8 mouse cellular contexts compared by ENCODE assay signal in the genomic region with DNA sequence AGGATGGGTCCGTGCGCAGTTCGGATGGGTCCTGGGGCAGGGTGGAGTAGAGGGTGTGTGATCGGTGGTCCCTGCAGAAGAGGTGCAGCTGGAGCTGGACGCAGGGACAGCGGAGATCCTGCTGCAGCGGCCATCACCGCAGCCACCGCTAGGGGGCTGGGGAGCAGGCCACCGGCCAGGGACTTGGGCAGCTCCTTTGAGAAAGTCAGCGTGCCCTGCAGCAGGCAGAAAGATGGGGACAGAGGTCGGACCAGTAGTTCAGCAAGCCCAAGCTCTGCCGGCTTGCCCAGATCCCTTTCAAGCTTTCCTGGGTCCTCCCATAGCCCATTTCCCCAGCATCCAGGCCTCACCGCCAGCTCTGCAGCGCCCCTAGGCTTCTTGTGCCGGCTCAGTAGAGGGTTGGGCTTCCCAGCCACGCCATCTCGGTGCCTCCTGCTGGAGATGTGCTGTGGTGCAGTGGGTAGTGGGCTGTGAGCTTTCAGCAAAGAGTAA. TPM values are rescaled to one million over a fixed set of nuclear protein-coding genes. Genes with fewer than 3 reads are reported as not detected.
A peak's percentile ranks its signal among the peaks of the same experiment; 100 is the strongest.
DNase-seq lines count a peak whose midpoint lies in the region; ATAC-seq and TF ChIP-seq lines count a peak whose summit lies in the region.

No protein-coding gene starts in this region.

- TF ChIP-seq CTCF in brain, embryonic 14.5 days (IDR thresholded peaks at IDR 0.05; ENCODE audit: borderline replicate concordance, extremely low read depth, insufficient read depth, insufficient read length) = peak; percentile 81

- ATAC-seq in CD4-positive, CD25-positive, alpha-beta regulatory T cell, adult 4 months = no peak

- TF ChIP-seq POLR2A in brain, embryonic 14.5 days (IDR thresholded peaks at IDR 0.05; ENCODE audit: borderline replicate concordance, extremely low read depth, insufficient read depth, insufficient read length, poor library complexity, severe bottlenecking) = no peak

- peaks cover 41% of the 10 kb centered on the region for H3K4me1 ChIP-seq in forebrain, embryonic 10.5 days

- H3K27me3 ChIP-seq in forebrain, embryonic 10.5 days (ENCODE audit: poor library complexity, severe bottlenecking) = peaks cover 21% of the 10 kb centered on the region

- WGBS in forebrain, embryonic 10.5 days = 2% methylated on average over 18 of the region's 18 CpGs

- H3K4me3 ChIP-seq in forebrain, embryonic 10.5 days = peak overlapping the region; percentile 45

- peak; percentile 48 for DNase-seq in NIH3T3 (ENCODE audit: low read depth)
- peak; percentile 83 for DNase-seq in brain, embryonic 14.5 days (ENCODE audit: low read depth)
- DNase-seq in forebrain, embryonic 10.5 days (ENCODE audit: extremely low spot score, low spot score) = peak; percentile 87
- peak; percentile 84 to 88 for DNase-seq in heart, postnatal 10 days
- DNase-seq in kidney, postnatal 25 days = peak; percentile 81 to 84
- DNase-seq in lung, postnatal 10 days = peak; percentile 87
- peak; percentile 74 for DNase-seq in right cerebral cortex, postnatal 4 days

- no peaks in the 10 kb centered on the region for H3K9me3 ChIP-seq in forebrain, embryonic 10.5 days

- peaks cover 51% of the 10 kb centered on the region for H3K36me3 ChIP-seq in forebrain, embryonic 10.5 days (replicated peaks)

- intact Hi-C loops in heart, postnatal 10 days (cut with DNase I) = loop anchor here (10.0 kb wide), 1 partner anchor 330 kb away; no protein-coding TSS in a partner anchor

- H3K27ac ChIP-seq in forebrain, embryonic 10.5 days = peak overlapping the region; percentile 77

RNA-seq across cellular contexts. Expression of a gene that starts 4.6 kb away (rescaled TPM):
- 0.30 and 0.33 TPM in 2 replicates for polyA plus RNA-seq in brain, embryonic 14.5 days (2012; rRNA removed)
- polyA plus RNA-seq in forebrain, embryonic 10.5 days (2016; fragmentation: Nextera tagmentation; extraction: Ambion mirVana) = 0.14 and 0.36 TPM in 2 replicates
- not detected for total RNA-seq in heart, postnatal 10 days (2021)
- not detected for polyA plus RNA-seq in CD4-positive, CD25-positive, alpha-beta regulatory T cell, adult 4 months (2017; shearing (Covaris generic))

RNA-seq across cellular contexts. Expression of a gene that starts 24.8 kb away (rescaled TPM):
- 20.3 and 37.5 TPM in 2 replicates for polyA plus RNA-seq in brain, embryonic 14.5 days (2012; rRNA removed)
- polyA plus RNA-seq in forebrain, embryonic 10.5 days (2016; fragmentation: Nextera tagmentation; extraction: Ambion mirVana) = 23.1 and 23.6 TPM in 2 replicates
- 10 to 100 TPM; 24.3 to 26.2 TPM for total RNA-seq in heart, postnatal 10 days (2021)
- polyA plus RNA-seq in CD4-positive, CD25-positive, alpha-beta regulatory T cell, adult 4 months (2017; shearing (Covaris generic)) = not detected

RNA-seq across cellular contexts. Expression of a gene that starts 42.5 kb away (rescaled TPM):
- 165 and 192 TPM in 2 replicates for polyA plus RNA-seq in brain, embryonic 14.5 days (2012; rRNA removed)
- 279 and 280 TPM in 2 replicates for polyA plus RNA-seq in forebrain, embryonic 10.5 days (2016; fragmentation: Nextera tagmentation; extraction: Ambion mirVana)
- 10 to 100 TPM; 81.2 to 83.3 TPM for total RNA-seq in heart, postnatal 10 days (2021)
- 100 to 1,000 TPM; 213 to 244 TPM for polyA plus RNA-seq in CD4-positive, CD25-positive, alpha-beta regulatory T cell, adult 4 months (2017; shearing (Covaris generic))

RNA-seq across cellular contexts. Expression of a gene that starts 51.5 kb away (rescaled TPM):
- polyA plus RNA-seq in brain, embryonic 14.5 days (2012; rRNA removed) = 7.6 and 11.1 TPM in 2 replicates
- 22.8 and 25.6 TPM in 2 replicates for polyA plus RNA-seq in forebrain, embryonic 10.5 days (2016; fragmentation: Nextera tagmentation; extraction: Ambion mirVana)
- 100 to 1,000 TPM in 1 of 2 experiments, 10 to 100 TPM in 1; 89.4 to 101 TPM for total RNA-seq in heart, postnatal 10 days (2021)
- 1 to 10 TPM; 1.9 to 3.8 TPM for polyA plus RNA-seq in CD4-positive, CD25-positive, alpha-beta regulatory T cell, adult 4 months (2017; shearing (Covaris generic))

RNA-seq across cellular contexts. Expression of a gene that starts 56.9 kb away (rescaled TPM):
- 0.53 and 1.2 TPM in 2 replicates for polyA plus RNA-seq in brain, embryonic 14.5 days (2012; rRNA removed)
- polyA plus RNA-seq in forebrain, embryonic 10.5 days (2016; fragmentation: Nextera tagmentation; extraction: Ambion mirVana) = 5.5 and 8.3 TPM in 2 replicates
- 1 to 10 TPM in 1 of 2 experiments, under 1 TPM in 1; 0.30 to 1.0 TPM for total RNA-seq in heart, postnatal 10 days (2021)
- polyA plus RNA-seq in CD4-positive, CD25-positive, alpha-beta regulatory T cell, adult 4 months (2017; shearing (Covaris generic)) = under 1 TPM; 0.34 to 0.84 TPM

Comparison
In these comparisons a context has a peak if more than half of its experiments do, and no peak if none do; other contexts are left out.
1. RNA of a gene that starts 24.8 kb away (polyA plus RNA-seq): 20.3 to 37.5 TPM in brain, embryonic 14.5 days and 23.1 to 23.6 TPM in forebrain, embryonic 10.5 days; not detected in CD4-positive, CD25-positive, alpha-beta regulatory T cell, adult 4 months; every median in the first group is over 10 times any median in the second.
2. Peak in every context shown above with its lines, with median percentiles within 50 percentile points of each other: DNase-seq.